Mouse (Mus musculus): ENCODE data around the gene Gpr142.
A peak's percentile ranks its signal among the peaks of the same experiment; 100 is the strongest.

The Gpr142 gene

DNA sequence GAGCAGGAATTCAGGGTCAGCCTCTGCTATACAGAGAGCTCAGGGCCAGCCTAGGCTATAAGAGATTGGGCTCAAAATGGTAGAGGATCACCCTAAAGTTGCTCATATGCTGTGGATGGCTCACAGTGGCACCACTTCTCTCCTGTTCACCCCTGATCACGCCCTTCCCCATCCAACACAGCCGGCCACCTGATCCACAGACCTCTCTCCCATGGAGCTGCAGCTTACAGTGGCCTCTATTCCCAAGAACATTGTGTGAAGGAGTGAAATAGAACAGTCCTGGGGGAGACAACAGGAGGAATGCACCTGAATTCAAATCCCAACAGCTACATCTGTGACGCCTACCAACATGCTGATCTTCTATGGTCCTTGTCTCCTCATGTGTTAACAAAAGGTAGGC, at the start of gene Gpr142:
Gene Gpr142 (plus strand): TSS at position 301 of the 400 bp plus-strand sequence.
- DNase-seq (ENCODE audit: low spot score in 2 of 2): no peak

DNA sequence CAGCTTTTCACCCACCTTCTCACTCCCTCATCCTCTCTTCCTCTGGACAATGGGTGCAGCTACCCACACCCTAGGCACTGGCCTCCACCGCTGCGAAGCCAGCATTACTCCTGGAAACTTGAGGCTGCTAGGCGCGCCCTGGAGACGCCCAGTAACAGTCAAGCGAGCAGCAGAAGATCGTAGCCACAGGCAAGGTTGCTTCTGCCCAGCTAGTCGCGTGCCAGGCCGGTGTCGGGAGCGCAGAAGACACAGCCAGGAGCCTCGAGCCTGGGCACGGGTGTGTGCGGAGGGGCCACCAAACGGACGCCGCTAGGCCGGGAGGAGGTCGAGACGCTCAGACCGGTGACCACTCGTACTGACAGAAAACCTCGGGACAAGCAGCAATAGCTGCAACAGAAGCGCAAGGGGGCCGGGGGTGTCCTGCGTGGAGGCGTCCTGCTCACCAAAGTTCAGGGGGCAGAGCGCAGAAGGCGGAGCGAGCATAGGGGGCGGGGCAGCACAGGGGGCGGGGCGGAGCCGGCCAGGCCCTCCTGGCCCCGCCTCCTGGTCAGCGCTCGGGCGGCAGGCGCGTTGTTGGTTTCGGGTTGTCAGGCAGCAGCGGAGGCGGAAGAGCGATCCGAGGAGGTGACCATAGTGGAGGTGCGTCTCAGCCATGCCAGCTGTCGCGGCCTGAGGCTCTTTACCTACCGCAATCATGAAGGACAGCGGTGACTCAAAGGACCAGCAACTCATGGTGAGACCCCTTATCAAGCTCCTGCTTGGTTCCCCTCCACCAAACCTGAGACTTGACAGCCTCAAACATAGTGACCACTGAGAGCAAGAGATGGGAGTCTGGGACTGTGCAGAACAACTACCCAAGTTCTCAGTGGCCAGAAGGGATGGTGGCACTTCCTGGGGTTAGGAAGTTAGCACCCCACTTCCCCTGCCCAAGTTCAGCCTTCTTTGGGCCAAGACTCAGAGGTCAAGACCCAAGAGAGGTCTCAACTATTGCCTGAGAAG, 33.6 kb upstream of the Gpr142 start, which contains the start of gene Kif19a:
Gene Kif19a (plus strand): TSS at position 569 of the 999 bp plus-strand sequence.
- peak; percentile 52 to 53 for DNase-seq (ENCODE audit: low spot score in 2 of 2)

DNA sequence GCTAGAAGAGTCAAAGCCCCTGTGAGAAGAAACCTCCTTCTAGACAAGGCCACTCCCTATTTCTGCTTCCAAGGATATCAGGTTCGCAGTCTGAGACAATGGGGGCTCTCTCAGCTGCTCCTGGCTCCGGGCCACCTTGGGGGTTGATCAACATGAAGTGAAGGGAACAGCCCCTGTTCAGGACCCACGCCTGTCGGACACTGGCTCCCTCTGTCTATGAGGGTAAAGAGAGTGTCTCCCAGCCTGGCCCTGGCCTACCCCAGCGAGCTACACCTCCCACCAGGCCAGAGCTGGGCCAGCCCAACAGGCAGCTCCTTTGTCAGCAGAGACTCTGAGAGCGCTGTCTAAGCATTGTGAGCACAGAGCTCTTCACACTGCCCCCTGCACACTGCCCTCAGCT, 28.8 kb upstream of the Gpr142 start:
- DNase-seq (ENCODE audit: low spot score in 2 of 2): no peak

DNA sequence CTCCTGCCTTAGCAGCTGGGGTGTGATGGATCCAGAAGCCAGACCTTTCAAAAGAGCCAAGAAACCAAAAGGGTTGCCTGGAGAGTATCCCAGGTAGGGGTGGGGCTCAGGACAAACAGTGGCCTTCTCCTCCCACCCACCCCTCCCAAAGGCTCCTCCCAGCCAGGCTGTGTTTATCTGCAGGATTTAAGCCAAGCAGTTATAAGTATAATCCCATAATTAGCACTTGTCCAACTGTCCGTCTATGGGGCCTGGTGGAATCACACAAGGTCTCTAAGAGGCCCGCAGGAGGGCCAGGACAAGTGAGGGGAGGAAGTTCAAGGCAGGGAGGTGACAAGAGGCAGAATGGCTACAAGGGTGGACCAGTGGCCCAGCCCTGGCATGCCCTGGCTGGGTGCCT, 26.8 kb upstream of the Gpr142 start:
- no peak for DNase-seq (ENCODE audit: low spot score in 2 of 2)

DNA sequence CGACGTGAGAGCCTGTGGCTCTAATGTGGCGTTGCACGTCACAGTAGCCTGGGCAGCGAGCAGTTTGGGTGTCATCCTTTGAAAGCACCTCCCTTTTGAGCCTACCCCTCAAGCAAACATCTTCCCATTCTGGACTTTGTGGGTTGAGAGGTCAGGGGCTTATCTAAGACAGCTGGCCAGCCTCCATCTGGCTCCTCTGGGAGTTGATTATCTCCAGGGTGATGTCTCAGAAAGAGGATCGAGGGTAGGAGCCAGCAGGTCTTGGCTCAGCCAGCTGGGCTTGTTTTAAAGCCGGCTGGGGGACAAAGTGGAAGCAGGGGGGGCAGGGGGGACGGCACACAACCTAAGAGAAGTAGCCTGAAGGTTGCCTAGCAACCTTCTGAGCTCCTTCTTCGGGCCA, 18.6 kb upstream of the Gpr142 start:
- DNase-seq (ENCODE audit: low spot score in 2 of 2): no peak

DNA sequence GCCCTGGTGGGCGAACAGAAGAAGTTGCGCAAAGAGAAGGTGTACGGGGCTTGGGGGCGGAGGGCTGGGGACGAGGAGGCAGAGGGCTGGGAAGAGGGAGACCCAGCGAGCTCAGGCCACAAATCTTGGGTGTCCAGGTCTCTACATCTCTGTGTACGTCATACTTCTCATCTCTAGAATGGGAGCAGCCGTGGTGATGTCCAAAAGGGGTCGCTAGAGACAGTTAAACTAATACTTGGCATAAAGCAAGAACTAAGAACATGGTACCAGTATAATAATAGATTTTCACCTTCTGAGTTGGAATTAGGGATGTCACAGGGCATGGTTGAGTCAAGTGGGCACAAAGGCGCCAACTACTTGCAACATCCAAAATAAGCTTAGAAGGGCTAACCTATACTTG, 12.8 kb upstream of the Gpr142 start:
- no peak for DNase-seq (ENCODE audit: low spot score in 2 of 2)

DNA sequence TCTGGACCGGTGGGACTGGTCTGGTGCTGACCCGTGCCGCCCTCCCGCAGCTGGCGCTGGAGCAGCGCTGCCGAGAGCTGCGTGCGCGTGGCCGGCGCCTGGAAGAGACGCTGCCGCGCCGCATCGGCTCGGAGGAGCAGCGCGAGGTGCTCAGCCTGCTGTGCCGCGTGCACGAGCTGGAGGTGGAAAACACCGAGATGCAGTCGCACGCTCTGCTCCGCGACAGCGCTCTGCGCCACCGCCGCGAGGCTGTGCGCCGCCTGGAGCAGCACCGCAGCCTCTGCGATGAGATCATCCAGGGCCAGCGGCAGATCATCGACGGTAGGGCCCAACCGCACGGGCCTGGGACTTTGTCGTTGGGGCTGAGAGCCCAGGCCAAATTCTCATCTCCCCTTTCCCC, 12.4 kb upstream of the Gpr142 start:
- DNase-seq (ENCODE audit: low spot score in 2 of 2): no peak

DNA sequence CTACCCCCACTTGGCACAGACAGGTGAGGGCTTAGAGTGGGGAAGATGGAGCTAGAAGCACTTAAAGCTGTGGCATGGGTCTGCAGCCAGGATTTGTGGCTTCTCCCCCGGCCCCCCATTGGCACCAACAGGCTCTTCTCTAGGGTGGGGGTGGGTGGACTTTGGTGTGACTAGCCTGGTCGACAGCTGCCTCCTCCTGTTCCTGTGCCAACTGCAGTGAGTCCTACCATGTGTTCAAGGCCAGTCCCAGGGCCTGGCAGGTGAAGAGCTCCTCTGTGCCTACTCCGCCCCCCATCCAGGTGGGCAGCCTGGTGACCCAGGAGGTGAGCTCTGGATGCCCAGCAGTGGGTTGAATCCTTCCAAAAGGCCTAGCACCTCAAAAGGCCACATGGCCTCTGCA, 11.1 kb upstream of the Gpr142 start:
- no peak for DNase-seq (ENCODE audit: low spot score in 2 of 2)

DNA sequence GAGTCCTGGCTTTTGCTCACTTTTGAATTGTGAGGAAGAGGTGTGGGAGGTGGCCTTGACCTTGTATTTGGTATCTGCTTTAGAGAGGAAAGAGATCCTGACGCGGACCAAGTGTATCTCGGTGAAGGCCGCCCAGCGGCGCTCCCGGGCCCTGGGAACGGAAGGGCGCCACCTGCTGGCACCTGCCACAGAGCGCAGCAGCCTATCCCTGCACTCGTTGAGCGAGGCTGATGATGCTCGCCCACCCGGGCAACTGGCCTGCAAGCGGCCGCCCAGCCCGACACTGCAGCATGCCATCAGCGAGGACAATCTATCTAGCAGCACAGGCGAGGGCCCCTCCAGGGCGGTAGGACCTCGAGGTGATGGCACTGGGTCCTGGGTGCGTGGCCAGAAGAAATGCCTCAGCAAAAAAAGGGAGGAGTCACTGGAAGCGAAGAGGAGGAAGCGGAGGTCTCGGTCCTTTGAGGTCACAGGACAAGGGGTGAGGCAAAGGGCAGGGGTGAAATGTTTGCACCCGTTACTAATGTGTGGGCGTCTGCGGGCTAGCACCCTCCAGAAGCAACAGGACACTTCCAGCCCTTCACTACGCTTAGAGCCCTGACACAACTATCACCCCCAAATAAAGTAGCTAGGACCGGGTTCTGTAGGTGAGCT, 9.5 kb upstream of the Gpr142 start:
- DNase-seq (ENCODE audit: low spot score in 2 of 2): peak; percentile 62 to 66

DNA sequence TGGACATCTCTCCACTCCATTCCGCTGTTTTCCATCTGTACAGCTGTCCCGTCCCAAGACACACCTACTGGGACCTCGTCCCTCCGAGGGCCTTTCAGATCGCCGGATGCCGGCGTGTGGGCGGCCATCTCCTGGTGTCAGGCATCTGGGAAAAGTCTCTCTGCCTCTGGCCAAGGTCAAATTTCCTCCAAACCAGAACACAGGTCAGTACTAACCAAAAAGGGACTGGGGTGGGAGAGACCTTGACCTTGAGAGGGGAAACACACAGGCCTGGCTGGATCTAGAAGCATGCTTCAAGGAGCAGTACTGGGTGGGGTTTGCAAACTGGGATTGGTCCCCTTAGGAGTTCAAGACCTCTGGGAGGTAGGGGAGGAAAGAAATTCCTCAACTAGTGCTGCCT, 9.0 kb upstream of the Gpr142 start:
- DNase-seq (ENCODE audit: low spot score in 2 of 2): no peak

DNA sequence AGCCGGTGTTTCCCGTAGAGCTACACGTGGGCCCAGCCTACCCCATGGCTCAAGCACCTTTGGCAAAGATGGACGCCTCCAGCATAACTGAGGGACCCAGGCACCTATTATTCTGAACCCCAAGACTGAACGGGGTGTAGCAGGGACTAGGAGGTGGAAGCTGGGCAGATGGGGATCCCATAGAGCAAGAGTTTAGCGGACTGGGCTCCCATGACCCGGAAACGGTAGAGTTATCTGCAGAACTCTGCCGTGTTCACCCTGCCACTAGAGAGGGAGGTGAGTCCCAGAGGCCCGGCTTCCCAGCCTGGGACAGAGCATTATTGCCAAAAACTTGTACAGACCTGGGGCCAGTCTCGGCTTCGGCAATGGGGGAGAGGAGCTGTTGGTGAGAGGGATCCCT, 8.6 kb upstream of the Gpr142 start:
- no peak for DNase-seq (ENCODE audit: low spot score in 2 of 2)

DNA sequence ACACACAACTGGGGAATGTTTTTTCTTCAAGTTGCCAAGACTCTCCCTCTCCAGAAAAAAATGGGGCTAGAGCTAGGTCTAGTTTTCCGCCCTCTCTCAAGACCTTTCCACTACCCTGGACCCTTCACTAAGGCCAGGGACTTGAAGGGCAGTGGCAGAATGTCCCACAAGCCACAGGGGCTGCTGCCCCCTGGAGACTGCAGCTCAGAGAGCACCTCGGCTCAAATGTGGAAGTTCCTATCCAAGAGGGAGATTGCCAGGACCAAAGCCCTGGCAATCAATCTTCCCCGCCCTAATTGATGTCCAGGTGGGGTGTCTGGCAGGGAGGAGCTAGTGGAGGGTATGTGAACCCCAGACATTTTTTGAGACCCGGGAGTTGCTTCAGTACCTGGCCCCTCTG, 7.9 kb upstream of the Gpr142 start:
- no peak for DNase-seq (ENCODE audit: low spot score in 2 of 2)

DNA sequence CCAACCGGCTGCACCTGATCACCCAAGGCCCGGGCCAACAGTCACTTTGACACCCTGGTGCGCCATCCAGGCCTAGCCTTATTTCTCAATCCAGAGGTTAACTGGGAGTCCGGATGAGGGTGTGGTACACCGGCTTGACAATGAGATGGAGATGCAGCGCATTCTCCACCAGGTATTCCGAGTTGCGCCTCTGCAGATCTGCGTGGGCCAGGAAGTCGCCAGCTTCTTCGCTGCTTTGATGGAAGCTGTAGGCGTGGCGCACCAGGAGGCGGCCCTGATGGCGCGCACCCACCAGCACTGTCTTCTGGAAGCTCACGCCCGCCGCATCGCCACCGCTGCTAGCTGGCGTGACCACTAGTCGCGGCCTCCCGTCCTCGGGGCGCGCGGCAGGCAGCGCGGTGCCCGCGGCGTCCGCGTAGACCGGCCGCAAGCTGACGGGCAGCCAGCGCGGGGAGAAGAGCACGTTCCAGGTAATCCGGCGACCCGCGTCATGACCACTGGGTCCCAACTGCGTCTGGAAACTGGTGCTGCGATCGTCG, 7.3 kb upstream of the Gpr142 start:
- DNase-seq (ENCODE audit: low spot score in 2 of 2): no peak

DNA sequence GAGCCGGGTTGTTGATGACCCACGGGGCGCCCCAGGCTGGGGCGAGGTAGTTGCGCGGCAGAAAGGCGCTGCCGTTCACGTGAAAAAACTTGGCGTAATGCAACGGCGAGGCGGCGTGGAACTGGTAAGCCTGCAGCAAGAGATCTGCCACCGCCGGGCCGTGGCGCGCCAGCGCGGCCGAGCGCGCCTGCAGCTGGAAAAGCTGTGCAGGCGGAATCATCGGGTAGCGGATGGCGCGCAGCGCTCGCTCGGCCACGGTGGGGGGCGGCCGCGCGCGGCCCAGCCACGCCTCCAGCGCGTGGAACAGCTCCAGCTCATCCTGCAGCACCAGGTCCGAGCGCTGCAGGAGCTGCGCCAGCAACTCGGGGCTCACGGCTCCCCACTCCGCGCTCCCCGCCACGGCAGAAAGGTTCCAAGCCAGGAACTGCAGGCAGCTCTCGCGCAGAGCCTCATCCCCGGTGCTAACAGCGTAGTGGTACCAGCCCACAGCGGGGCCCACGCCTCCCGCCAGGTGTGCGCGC, 6.8 kb upstream of the Gpr142 start:
- no peak for DNase-seq (ENCODE audit: low spot score in 2 of 2)

DNA sequence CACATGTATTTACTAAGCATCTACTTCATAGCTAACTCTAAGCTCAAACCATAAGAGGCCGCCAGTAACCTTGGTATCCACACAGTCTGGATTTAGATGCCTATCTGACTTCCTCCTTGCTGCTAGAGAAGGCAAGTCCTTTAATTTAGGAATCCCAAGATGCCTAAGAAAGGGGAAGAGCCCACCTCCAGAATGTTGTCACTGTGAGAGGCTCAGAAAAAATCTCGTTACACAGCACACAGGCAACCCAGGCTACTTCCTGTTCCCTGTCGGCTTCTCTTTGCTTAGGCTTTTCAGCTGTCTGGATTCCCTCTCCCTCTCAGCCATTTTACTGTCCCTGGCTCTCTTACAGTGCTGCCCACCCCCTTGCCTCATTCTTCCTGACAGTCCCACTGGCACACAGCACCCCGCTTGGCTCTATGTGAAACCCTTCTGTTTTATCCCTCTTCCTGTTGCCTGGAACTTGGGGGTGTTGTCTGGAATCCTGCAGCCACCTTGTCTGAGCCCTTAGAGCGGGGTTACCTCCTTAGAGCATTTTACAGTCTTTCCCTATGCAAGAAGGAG, 5.7 kb upstream of the Gpr142 start:
- DNase-seq (ENCODE audit: low spot score in 2 of 2): no peak

DNA sequence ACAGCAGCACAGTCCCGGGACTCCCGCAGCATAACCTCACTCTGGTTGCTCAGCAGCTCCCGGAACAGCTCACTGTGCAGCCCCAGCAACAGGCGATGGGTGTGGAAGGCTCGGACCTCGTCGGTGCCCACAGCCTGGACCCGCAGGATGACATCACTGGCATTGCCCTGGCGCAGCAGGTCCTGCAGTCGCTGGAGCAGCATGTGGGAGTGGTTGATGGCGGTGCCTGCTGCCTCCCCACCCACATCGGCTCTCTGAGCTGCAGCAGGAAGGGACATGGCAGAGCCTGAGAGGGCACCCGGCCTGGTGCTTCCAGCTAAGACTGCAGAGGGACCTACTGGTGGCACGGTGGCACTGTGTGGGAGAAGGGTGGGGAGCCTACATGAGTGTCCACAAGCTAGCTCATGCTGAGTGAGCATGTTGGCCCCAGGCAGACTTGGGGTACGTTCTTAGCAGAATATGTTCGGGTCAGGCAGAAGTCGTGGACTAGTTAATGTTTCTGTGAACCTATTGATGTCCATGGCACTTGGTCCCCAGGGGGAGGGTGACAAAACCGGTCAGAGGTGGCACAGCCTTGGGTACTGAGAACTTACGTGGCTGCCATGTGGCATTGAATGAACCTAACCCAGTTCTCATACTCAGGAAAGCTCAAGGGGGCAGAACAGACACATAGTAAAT, 4.7 kb upstream of the Gpr142 start:
- DNase-seq (ENCODE audit: low spot score in 2 of 2): no peak

DNA sequence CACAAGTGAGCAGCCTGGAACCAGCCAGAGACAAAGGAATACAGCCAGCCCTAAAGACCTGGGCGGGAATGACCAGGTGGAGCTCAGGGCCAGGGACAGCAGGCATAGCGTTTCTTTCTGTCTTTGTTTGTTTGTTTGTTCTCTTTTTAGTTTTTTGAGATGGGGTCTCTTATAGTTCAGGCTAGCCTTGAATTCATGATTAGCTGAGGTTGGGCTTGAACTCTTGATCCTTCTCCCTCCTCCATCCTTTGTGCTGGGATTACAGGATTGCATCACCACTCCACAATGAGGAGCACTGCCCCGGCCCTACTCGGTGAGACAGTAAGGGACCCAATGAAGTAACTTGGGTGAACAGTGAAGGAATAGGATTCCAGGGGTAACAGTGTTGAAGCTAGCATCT, 4.0 kb upstream of the Gpr142 start:
- DNase-seq (ENCODE audit: low spot score in 2 of 2): no peak

DNA sequence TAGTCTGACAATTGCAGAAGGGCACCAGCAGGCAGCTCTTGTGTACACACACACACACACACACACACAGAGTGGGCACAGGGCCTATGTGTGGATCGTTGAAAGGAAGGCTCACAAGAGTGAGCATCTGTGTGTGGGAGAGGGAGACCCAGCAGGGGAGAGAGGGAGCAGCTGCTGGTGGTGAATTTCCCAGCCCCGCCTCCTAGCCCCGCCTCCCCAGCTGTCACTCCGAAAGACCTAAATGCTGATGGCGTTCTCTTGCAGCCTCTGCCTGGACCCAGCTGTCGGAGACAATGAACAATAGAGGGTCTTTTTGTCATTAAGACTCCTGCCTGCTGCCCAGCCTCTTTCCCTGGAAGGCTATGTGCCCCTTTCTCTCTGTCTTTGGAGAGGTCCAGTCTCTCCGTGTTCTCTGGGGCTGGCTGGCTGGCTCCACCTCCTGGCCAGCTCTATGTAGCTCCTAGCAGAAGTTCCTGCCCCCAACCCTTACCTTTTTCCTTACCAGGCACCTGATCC, 3.4 kb upstream of the Gpr142 start:
- peak; percentile 22 to 25 for DNase-seq (ENCODE audit: low spot score in 2 of 2)

DNA sequence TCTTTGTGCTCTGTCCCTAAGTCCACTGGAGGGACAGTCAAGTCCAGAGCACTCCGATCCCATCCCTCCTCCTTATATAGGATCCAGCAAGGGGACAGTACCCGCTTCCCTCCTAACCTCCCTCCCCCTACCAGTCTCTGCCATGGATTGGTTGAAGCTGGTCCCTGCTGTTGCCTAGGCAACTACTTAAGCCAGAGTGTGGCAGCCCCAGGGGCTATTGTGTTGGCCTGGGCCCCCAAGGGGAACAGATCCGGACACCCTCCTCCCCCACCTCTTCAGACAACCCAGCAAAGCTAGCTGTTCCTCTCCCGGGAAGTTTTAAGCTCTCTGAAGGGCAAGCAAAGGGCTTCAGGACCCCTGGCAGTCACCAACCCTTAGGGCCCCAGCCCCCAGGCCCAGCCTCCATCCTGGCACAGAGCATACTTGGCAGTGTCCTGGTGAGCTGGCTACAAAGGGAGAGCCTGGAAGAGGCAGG, 2.8 kb upstream of the Gpr142 start, which contains the start of gene Btbd17:
Gene Btbd17 (minus strand): TSS at position 98 of the 475 bp plus-strand sequence.
- no peak for DNase-seq (ENCODE audit: low spot score in 2 of 2)

DNA sequence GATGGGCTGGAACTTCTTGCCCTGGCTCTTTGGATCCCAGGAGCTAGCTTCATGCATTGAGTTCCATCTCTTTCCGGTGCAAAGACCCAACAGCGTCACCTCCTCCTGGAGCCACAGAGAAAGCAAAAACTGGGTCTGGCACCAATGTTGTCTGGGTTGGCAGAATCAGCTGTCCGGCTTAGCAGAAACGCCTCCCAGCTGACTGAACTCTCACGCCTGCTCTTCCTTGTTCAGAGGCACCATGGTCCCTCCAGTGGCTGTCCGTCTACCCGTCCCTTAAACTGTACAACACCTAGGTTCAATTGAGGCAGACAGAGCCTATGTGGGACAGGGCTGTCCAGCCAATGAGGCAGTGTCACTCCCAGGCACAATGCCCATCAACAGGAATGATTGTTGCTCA, 1.5 kb upstream of the Gpr142 start:
- no peak for DNase-seq (ENCODE audit: low spot score in 2 of 2)

DNA sequence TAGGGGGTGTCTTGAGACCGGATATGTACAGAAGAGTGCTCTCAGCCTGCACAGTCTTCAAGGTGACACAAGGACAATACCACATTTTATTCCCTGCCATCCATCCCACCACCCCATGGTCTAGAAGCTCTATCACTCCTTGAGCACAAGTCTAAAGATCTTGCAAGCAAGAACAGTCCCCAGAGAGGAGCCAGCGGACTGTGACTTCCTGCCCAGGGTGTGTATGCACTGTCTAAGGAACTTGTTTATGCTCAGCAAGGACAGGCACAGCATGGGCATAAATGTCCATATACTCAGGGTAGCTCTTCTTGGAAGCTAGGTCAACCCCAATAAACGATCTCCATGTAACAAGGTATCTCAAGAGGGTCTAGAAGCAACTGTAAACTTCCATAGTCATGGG, 743 bp upstream of the Gpr142 start:
- DNase-seq (ENCODE audit: low spot score in 2 of 2): peak; percentile 62
